Mouse (Mus musculus): ENCODE results near the gene Btbd7.

DNA sequence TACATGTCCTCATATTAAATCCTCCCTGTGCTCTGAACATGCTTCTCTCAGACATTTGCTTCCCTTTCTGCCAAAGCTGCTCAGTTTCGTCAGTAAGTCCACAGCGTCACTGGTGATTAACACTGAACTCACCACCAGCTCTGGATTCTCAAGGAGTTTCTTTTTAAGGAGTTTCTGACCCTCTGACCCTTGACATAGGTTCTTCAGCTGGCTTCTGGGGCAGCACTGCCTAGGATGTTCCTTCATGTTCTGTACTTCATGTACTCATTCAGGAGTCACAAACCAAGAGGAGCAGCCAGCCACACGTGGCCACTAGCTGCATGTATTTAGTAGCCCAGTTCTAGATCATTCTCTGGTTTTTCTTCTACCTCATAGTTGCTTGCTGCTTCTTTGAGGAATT is 130.0 kb downstream of the Btbd7 start:
- TF ChIP-seq EP300 (IDR thresholded peaks at IDR 0.05) (no peak), CTCF (IDR thresholded peaks at IDR 0.05) (no peak)

Data from lung, postnatal 0 days (tissue).